Mouse (Mus musculus) G1E (cell line): Measurements from ENCODE around the gene Dock4. TPM values are rescaled to one million over a fixed set of nuclear protein-coding genes. Genes with fewer than 3 reads are reported as not detected.

ENCODE experiments used
- ATAC-seq: 2 replicates; pipeline ENCODE4 v1.8.0; 2016; ENCODE audit warnings: mild to moderate bottlenecking; ENCODE audit not compliant: insufficient number of reproducible peaks, poor library complexity, low FRiP score, severe bottlenecking; ENCODE audit errors: extremely low read depth
- DNase-seq: peaks from one replicate; pipeline ENCODE4 v3.0.0; 2012; ENCODE audit warnings: low spot score
- H3K27me3 ChIP-seq: 2 replicates; pipeline ENCODE4 v1.6.1; 2012; ENCODE audit warnings: mild to moderate bottlenecking, low read length, inconsistent platforms; ENCODE audit not compliant: insufficient read depth
- H3K36me3 ChIP-seq: replicated peaks from 2 replicates; pipeline ENCODE3; 2012; ENCODE audit warnings: mild to moderate bottlenecking, inconsistent platforms
- H3K4me1 ChIP-seq: 2 replicates; pipeline ENCODE4 v1.6.1; 2012; ENCODE audit warnings: low read depth, low read length, inconsistent platforms, mixed read lengths; ENCODE audit not compliant: insufficient read depth
- H3K4me3 ChIP-seq: 2 replicates; pipeline ENCODE4 v1.5.1; 2012; ENCODE audit warnings: low read depth, mild to moderate bottlenecking, inconsistent platforms, low read length, moderate library complexity, mixed read lengths
- H3K9me3 ChIP-seq: replicated peaks from 2 replicates; pipeline ENCODE4 v1.6.1; 2012; ENCODE audit warnings: inconsistent platforms
- CTCF ChIP-seq: IDR thresholded peaks from 2 replicates; pipeline ENCODE4 v1.5.1; 2012; ENCODE audit warnings: low read depth, low read length, inconsistent platforms, mixed read lengths
- GATA1 ChIP-seq: IDR thresholded peaks from 2 replicates; pipeline ENCODE4 v1.6.1; 2012; ENCODE audit warnings: borderline replicate concordance, low read length, inconsistent platforms, mixed read lengths
- GATA2 ChIP-seq: IDR thresholded peaks from 2 replicates; pipeline ENCODE4 v1.6.1; 2012; ENCODE audit warnings: low read depth, low read length, inconsistent platforms, borderline replicate concordance
- POLR2AphosphoS5 ChIP-seq: IDR thresholded peaks from 2 replicates; pipeline ENCODE4 v1.6.1; 2012; ENCODE audit warnings: low read depth, low read length, inconsistent platforms; ENCODE audit not compliant: insufficient replicate concordance
- TAL1 ChIP-seq: conservative IDR thresholded peaks from 2 replicates; pipeline ENCODE4 v1.6.1; 2012; ENCODE audit warnings: low read depth, low read length, inconsistent platforms, mixed read lengths
- polyA plus RNA-seq: library from polyadenylated mRNA; stranded (reverse); fragments of >175 nt; gene quantifications from 2 replicates; pipeline ENCODE4 v1.2.3, GENCODE M21; 2012
- total RNA-seq, 2 experiments: library from RNA; stranded (forward) in 1 of 2; stranded (reverse) in 1 of 2; fragments of 200-1000 nt in 1 of 2; fragments of >200 nt in 1 of 2; fragmentation: Nextera tagmentation in 1 of 2; gene quantifications; 2 replicates each; pipeline ENCODE4 v1.2.3; 2014 to 2017

Gene Dock4
- total RNA-seq (2014; fragmentation: Nextera tagmentation) (0.68 TPM in 1 of 2 replicates, not detected in the other), total RNA-seq (2017) (0.64 and 1.2 TPM in 2 replicates), polyA plus RNA-seq (0.01 TPM in 2 replicates)

GRCm38 (mm10) chr12:40445648-40446449 is at the start of gene Dock4, which contains the start of gene Zfp277:
Gene Dock4 (plus strand): TSS chr12:40445952.
Gene Zfp277 (minus strand): TSS chr12:40445902.
- Histone ChIP-seq H3K36me3 (peaks cover 11% of the 10 kb centered on the region), H3K27me3 (peaks cover 38% of the 10 kb centered on the region), H3K9me3 (no peaks in the 10 kb centered on the region), H3K4me1 (peaks cover 17% of the 10 kb centered on the region), H3K4me3 (peak within 1 kb of the TSS; percentile 87)
- peak; percentile 99 for ATAC-seq
- DNase-seq = peak; percentile 98
- no peak for TF ChIP-seq POLR2AphosphoS5
- no peak for TF ChIP-seq TAL1
- no peak for TF ChIP-seq CTCF
- no peak for TF ChIP-seq GATA2
- no peak for TF ChIP-seq GATA1

- no peaks in the 10 kb centered on the region for H3K27me3 ChIP-seq
- no peak overlapping the region for H3K4me3 ChIP-seq
- TF ChIP-seq GATA2 = no peak
- TF ChIP-seq GATA1 = no peak
- no peak for TF ChIP-seq TAL1
- TF ChIP-seq POLR2AphosphoS5 = no peak
- no peak for TF ChIP-seq CTCF
- H3K9me3 ChIP-seq = peaks cover 5% of the 10 kb centered on the region
- H3K36me3 ChIP-seq = peaks cover 9% of the 10 kb centered on the region
- no peak for DNase-seq
- ATAC-seq = no peak
- H3K4me1 ChIP-seq = no peaks in the 10 kb centered on the region
Measured at GRCm38 (mm10) chr12:40398916-40399315, 46.8 kb upstream of the Dock4 start.

GRCm38 (mm10) chr12:40399386-40399785 is 46.4 kb upstream of the Dock4 start:
- Histone ChIP-seq H3K4me3 (no peak overlapping the region), H3K9me3 (peaks cover 5% of the 10 kb centered on the region), H3K27me3 (no peaks in the 10 kb centered on the region), H3K36me3 (peaks cover 9% of the 10 kb centered on the region), H3K4me1 (no peaks in the 10 kb centered on the region)
- no peak for DNase-seq
- no peak for ATAC-seq
- TF ChIP-seq GATA2 (no peak), GATA1 (no peak), TAL1 (no peak), CTCF (no peak), POLR2AphosphoS5 (no peak)

- Histone ChIP-seq H3K4me1 (no peaks in the 10 kb centered on the region), H3K36me3 (peaks cover 8% of the 10 kb centered on the region), H3K9me3 (peaks cover 5% of the 10 kb centered on the region), H3K27me3 (no peaks in the 10 kb centered on the region), H3K4me3 (no peak overlapping the region)
- TF ChIP-seq CTCF (no peak), GATA2 (no peak), GATA1 (no peak), TAL1 (no peak), POLR2AphosphoS5 (no peak)
- no peak for DNase-seq
- ATAC-seq = no peak
Measured at GRCm38 (mm10) chr12:40399812-40400211, 45.9 kb upstream of the Dock4 start.

GRCm38 (mm10) chr12:40414682-40415311 is 31.0 kb upstream of the Dock4 start:
- no peak overlapping the region for H3K4me3 ChIP-seq
- peaks cover 17% of the 10 kb centered on the region for H3K36me3 ChIP-seq
- H3K4me1 ChIP-seq = no peaks in the 10 kb centered on the region
- no peaks in the 10 kb centered on the region for H3K9me3 ChIP-seq
- DNase-seq (no peak), ATAC-seq (no peak)
- no peak for TF ChIP-seq GATA1
- no peaks in the 10 kb centered on the region for H3K27me3 ChIP-seq

- peaks cover 18% of the 10 kb centered on the region for H3K36me3 ChIP-seq
- no peaks in the 10 kb centered on the region for H3K9me3 ChIP-seq
- H3K27me3 ChIP-seq = no peaks in the 10 kb centered on the region
- DNase-seq (no peak), ATAC-seq (no peak)
- no peaks in the 10 kb centered on the region for H3K4me1 ChIP-seq
- no peak for TF ChIP-seq TAL1
- TF ChIP-seq POLR2AphosphoS5 = no peak
- no peak for TF ChIP-seq GATA1
- no peak for TF ChIP-seq CTCF
- no peak for TF ChIP-seq GATA2
- no peak overlapping the region for H3K4me3 ChIP-seq
Measured at GRCm38 (mm10) chr12:40415312-40415925, 30.3 kb upstream of the Dock4 start.
